Mouse (Mus musculus) cerebellum, adult (tissue): ENCODE data around the gene Atp1b2.

Experiments
- ATAC-seq: cut with Nextera tagmentation; 2 replicates; pipeline ENCODE4 v1.9.2; 2017; ENCODE audit warnings: mild to moderate bottlenecking, moderate library complexity, mixed read lengths; ENCODE audit not compliant: insufficient number of reproducible peaks, low FRiP score, low TSS enrichment

Atp1b2 gene

GRCm38 (mm10) chr11:69551310-69551709, 54.4 kb downstream of the Atp1b2 start:
- no peak for ATAC-seq
